Mouse (Mus musculus) layer of hippocampus, adult 18-20 months (tissue): ENCODE results near the gene Lcn11. TPM values are rescaled to one million over a fixed set of nuclear protein-coding genes. Genes with fewer than 3 reads are reported as not detected.
"Not testable (repeated sequence)": the region's sequence is repeated elsewhere in the genome, so short reads cannot be mapped to it uniquely, and the experiment has no call there.

ENCODE experiments used
- DNase-seq, 2 experiments: peaks; one replicate each; pipeline ENCODE4 v3.0.0; 2022; ENCODE audit warnings: low spot score in 2 of 2
- long read RNA-seq: library from polyadenylated mRNA; stranded (forward); transcript quantifications from one replicate; pipeline ENCODE4 v2.0.0, GENCODE M21; 2021
- total RNA-seq, 2 experiments: library from RNA; stranded (reverse); gene quantifications; 2 replicates each; pipeline ENCODE4 v1.2.3; 2021

The Lcn11 gene
- not detected for total RNA-seq
- long read RNA-seq, result 0 reads

DNA sequence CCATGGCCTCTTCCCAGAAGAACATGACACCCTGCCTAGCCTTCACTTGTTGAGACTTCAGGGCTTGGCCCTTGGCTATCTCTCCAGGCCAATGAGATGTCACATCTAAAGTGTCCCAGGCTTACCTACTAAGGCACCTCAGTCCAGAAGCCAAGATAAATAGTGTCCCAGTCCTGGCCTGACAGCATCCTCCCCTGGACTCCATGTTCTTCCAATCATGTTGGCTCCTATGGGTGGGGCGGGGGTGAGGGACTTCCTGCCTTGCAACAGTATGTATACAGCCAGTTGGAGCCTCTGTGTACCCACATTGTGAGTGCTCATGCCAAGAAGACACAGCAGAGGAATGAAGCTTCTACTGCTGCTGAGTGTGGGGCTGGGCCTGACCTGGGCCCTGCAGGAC is at the start of gene Lcn11:
Gene Lcn11 (plus strand): TSS at position 301 of the 400 bp plus-strand sequence.
- no peak for DNase-seq

DNA sequence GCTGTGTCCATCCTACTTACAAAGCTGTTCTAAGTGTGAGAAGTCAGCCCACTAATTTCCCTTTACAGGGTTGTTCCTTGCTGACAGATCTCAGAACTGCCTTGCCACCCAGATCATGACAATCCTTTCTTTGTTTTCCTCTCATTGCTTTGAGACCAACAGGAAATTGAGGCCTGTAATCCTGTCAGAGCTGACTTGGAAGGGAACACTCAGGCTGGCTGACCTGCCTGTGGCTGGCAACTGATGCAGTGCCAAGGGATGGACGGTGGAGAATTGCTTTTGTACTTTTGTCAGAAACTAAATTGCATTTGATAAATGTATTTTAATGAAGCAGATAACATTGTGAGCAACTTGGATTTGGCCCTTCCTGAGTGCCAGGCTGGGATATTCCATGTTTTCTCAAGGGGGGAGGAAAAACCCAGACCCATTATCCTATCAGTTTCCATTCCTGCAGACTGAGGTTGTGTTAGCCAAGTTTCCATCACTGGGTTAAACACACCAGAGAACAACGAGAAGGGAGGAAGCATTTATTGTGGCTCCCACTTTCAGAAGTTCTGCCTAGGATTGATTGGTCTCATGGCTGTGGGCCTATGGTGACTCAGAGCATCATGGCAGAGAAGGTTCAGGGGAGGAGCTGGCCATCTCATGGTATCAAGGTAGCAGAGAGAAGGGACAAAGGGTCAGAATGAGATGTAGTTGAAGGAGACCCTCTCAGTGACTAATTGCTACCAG is 43.5 kb upstream of the Lcn11 start:
- no peak for DNase-seq

DNA sequence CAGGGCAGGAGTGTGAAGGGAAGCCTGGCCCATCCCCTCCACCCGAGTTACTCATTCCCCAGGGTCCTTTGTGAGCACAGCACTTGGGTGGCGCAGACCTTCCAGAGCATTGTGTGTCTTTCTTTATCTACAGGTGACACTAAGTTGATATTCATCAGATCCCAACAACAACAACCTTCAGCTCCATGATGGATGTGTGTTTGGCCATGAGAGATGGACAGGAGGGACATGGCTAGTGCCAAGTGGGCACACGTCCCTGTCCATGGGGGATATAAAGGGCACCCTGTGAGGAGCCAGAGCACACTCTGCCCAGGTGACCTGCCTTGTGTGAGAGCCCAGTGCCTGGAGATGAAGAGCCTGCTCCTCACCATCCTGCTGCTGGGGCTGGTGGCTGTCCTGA is 40.1 kb upstream of the Lcn11 start, which contains the start of gene Obp2b:
Gene Obp2b (plus strand): TSS at position 301 of the 400 bp plus-strand sequence.
- not testable (repeated sequence) for DNase-seq

DNA sequence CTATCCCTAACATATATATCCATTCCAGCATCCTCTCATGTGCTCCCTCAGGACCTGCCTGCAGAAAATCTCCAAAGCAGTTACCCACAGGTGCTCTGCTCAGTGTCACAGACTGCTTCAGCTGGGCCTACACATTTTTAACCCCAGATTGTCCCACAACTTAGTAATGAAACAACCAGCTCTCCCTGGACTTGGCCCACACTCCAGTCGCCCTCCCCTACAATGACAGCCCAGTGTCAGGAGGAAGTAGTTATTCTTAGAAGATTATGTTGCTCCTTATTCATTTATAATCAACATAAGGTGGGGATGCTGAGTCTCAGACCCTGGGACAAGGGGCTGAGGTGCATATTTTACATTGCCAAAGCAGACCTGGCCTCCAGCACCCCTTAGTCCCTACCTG is 35.1 kb upstream of the Lcn11 start:
- DNase-seq, result no peak

DNA sequence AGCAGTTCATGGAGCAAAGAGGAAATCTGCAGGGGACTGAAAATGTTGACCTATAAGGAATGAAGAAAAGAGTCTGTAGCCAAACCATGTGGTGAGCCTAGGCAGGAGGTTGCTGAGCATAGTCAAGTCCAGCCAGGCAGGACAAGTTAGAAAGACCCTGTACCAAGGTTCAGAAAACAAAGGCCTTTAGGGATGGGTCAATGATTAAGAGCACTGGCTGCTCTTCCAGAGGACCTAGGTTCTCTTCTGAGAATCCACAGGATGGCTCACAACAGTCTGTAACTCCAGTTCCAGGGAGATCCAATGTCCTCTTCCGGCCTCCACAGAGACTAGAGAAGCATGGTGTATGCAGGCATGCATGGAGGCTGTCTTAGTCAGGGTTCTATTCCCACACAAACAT is 22.6 kb upstream of the Lcn11 start:
- no peak for DNase-seq

DNA sequence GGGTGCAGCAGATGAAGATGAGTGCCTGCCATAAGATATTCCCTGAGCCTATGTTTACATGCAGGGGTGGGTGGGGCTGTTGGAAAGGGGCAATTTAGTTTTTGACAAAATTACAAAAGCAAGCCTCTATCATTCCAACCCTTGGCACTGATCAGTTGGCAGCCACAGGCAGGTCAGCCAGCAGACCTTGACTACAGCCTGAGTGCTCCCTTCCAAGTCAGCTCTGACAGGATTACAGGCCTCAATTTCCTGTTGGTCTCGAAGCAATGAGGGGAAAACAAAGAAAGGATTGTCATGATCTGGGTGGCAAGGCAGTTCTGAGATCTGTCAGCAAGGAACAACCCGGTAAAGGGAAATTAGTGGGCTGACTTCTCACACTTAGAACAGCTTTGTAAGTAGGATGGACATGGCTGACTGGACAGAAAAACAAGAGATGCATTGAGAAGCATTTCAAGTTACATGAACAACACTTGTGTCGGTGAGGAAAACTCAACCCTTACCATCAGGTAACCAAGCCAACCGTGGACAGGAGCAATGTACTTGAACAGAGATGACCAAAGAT is 18.7 kb upstream of the Lcn11 start:
- DNase-seq, result no peak

DNA sequence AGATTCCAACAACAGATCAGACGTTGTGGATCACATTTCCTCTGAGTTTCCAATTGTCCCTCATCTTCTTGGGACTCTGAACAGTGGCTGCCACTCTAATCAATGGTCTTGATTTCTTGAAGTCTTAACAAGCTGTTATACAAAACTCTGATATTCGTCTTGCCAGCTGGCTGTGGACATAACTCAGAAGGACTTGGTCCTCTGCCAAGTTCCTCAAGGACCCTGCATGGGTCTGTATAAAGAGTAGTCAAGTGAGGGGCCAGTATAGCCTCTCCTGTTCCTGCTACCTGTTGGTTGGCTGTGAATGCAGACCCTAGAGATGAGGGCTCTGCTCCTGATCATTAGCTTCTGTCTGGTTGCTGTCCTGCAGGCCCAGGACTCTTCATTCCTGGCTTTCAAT is 11.5 kb upstream of the Lcn11 start, which contains the start of gene Lcn3:
Gene Lcn3 (plus strand): TSS at position 301 of the 400 bp plus-strand sequence.
- no peak for DNase-seq

DNA sequence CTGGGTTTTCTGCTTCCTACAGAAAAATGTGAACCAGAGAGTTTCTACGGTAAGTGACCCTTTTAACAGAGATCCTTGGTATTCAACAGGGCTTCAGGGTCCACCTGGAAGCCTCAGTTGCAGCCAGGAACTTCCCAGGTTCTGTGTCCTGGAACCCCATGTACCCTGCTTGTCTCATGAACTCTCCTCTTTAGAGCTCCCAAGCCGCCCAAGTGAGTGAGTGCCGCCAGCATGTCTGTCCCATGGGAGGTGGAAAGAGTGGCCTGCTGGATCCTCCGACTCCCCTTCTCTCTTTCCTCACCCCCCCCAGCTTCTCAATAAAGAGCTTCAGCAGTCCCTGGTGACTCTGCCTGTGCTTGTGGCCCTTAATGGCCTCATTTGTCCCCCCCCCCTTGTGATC is 9.1 kb upstream of the Lcn11 start:
- DNase-seq, result no peak

DNA sequence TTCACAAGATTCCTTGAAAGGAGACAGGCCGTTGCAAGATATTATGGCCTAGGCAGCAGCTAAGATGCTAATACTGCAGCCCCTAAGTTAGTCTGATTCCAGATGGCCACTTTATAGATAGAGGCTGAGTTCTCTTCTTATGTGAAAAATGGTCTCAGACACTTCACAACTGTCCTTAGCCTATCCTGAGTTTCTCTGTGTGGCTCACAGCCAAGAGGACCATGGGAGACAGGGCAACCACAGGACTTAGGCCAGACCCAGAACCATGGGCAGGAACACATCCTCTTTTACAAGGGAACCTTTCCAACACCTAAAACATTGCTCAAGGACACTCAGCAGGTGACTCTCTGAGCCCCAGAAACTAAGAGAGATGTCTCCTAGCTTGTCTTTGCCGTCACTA is 3.3 kb upstream of the Lcn11 start:
- no peak for DNase-seq

DNA sequence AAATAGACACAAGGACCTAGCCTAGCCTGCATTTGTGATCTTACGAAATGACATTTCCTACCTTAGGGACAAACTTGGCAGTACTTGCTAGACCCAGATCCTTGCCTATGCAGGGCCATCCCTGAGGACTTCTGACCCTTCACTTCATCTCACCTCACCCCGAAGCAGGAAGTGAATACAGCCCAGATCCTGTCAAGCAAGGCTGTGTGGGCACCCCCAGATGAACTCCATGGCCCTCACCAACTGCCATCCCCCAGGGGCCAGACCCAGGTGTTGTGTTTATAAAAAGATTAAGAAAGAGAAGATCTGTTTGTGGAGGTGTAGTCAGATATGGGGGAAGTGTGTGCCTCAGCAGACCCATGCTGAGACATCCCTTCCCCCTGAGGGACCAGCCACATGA is 2.2 kb upstream of the Lcn11 start:
- no peak for DNase-seq

DNA sequence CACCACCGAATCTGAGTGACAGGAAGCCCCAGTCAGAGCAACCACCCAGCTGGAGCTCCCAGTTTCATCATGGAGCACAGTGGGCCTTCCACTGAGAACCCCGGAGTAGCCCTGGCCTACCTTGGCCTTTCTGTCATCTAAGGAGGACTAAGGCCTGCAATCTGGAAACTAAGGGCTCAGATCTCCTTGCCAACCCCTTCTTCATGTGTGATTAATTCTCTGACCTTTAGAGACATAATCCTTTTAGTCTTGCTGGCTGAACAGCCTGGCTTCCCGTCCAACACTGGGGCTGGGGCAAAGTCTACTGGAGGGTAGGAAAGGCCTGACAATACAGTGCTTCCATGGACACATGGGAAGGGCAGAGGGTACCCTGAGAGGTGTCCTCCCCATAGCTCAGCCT is 826 bp upstream of the Lcn11 start:
- no peak for DNase-seq

DNA sequence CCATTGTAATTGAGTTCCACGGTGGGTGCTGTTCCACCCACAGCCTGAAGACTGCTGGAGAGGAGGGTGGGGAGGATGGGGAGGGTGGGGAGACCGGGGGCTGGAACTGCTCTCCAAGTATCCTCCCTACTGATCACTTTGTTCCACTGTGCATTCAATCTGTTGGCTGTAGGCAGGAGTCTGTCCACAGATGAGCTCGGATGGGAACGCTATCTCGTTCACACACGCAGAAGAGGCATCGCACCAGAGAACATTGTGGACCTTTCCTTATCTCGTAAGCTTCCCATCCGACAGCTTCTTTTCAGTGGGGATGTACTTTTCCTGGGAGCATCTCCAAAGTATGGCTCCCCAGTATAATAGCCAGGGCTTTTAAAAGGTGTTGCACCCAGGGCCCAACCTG is 2.3 kb downstream of the Lcn11 start:
- peak in 1 of 2 experiments; percentile 20 for DNase-seq

DNA sequence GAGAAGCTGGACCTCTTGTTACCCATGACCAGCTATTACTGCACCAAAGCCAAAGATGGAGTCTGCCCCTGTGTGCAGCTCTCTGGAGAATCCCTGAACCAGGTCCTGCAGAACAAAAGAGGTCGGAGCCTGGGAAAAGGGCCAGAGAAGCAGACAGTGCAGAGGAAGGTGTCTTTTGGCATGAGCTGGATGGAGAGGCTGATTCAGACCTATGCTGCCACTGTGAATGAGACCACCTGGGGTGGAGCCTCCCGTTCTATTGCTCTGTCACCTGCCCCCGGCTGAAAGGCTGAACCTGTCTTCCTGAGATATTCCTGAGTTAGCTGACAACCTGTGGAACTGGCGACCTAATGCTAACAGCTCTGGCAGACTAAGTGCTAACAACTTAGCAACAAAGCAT is 4.1 kb downstream of the Lcn11 start:
- DNase-seq, result no peak

DNA sequence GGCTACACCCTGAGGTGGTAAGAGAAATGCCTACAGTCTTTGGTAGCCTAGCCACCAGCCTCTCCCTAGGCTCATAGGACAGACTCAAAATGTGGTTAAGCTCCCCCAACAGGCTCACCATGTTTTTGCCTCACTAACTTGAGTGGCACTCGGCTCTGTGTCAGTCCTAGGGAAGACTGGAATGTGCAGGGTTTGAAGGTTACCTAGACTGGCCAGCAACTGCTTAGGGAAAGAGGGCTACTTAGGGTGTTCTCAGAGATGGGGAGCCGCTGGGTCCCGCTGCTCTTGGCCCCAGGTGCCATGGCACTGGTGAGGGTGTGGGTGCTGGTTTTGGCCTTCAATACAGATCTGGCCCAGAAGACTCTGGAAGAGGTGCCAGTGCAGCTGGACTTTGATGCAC is 5.1 kb downstream of the Lcn11 start, which contains the start of gene Gm13539:
Gene Gm13539 (plus strand): TSS at position 301 of the 400 bp plus-strand sequence.
- DNase-seq, result no peak

DNA sequence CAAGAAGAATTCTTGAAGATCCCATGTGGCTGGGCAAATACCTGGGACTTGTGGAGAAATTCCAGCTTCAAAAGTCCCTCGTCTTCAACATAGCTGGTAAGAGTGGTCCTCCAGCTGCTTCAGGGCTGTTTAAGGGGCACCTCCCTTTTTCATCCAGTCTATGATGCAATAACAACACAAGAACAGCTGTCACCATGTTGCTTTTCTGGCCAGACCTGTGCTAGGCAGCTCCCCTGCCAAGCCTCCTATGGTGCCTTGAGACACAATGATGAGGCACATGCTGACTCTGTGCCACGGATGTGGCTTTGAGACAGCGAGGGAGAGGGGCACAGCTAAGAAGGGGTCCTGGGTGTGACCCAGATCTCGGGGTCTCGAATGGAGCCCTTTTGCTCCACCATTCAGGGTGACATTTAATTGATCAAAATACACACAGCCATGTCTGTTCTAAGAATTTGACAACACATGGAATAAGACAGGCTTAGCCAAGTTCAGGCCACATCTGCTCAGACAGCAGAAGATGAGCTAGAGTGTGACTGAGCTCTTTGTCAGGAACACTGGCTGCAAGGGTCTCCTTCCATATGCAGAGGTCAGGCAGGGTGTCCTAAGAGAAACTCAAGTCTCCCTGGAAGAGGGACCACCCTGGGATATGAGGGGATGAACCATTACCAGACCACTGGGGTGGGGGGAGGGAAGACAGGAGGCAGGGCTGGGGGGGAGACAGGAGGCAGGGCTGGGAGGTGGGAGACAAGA is 8.9 kb downstream of the Lcn11 start:
- DNase-seq, result no peak

DNA sequence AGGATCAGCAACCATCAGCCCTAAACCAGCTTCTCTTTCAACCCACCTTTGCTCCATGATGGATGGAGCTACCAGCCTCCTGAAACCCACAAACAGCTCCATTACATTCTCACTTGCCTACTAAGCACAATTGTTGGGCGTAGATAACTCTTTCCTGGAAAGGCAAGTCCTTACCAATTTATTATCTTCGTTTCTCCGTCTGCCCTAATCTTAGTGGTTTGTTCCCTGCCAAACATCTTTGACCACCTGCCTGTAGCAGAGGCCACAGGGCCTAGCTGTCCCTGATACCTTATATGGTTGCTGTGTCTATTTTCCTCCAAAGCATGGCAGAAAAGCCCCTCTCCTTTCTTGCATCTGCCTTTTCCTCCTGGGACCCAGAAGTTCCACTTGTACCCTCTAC is 12.3 kb downstream of the Lcn11 start:
- no peak for DNase-seq

DNA sequence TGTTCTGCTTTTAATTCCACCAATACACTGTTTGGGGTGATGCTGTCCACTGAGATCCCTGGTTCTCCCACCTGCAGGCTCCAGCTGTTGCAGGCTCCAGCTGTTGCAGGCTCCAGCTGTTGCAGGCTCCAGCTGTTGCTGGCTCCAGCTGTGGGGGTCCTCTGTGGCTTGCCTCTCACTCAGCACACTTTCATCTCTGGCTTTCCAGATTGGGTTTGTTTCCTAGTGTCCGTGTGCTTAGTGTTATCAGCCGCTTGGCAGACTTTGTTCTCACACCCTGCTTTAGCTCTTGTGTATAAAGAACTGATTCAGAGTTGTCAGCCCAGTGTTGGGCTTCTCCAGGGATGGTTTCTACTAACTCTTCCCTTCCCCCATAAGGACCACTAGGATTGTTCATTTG is 20.8 kb downstream of the Lcn11 start:
- DNase-seq, result no peak

DNA sequence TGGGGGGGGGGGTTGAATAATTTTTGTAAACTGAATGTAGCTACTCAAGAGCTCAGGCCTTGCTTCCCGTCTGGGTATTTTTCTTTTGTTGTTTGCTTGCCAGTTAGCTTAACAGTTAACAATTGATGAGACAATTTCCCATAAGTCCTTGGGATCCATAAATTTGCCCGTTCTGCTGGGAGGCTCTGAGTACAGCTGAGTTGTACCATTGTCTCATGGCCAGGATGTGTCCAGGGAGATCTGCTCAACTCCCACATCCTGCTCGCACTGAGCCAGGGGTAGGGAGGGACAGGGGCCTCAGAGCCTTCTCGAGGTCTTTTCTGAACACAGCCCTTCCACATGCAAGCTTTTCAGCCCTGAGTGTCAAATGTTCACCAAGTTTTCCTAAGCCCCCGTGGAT is 21.2 kb downstream of the Lcn11 start:
- DNase-seq, result no peak

DNA sequence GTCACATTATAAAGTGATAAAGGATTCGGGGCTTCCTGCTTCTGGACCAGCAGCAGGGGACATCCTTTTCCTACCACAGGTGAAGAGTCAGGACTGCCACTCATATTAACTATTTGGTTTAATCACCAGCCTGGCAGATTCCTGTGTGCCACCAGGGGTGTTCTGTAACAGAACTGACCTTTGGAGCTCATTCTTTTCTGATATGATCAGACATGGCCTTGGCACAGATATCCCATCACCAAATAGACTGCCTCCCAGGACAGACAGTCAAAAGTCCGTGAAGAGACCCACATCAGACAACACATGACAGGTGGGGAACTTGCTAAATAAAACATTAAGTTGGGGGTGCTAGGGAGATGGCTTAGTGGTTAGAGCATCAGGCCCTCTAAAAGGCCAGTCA is 34.9 kb downstream of the Lcn11 start:
- no peak for DNase-seq

DNA sequence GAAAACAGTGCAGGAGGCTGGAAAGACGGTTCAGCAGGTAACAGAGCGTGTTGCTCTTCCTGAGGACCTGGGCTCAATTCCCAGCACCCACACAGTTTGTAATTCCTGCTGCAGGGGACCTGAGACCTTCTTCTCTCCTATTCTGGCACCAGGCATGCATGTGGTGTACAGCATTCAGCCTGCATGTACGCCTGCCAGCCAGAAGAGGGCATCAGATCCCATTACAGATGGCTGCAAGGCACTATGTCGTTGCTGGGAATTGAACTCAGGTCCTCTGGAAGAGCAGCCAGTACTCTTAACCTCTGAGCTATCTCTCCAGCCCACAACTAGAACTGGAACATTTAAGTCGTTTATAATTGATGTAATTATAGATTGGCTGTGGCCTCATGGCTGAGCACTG is 36.5 kb downstream of the Lcn11 start:
- DNase-seq, result no peak

DNA sequence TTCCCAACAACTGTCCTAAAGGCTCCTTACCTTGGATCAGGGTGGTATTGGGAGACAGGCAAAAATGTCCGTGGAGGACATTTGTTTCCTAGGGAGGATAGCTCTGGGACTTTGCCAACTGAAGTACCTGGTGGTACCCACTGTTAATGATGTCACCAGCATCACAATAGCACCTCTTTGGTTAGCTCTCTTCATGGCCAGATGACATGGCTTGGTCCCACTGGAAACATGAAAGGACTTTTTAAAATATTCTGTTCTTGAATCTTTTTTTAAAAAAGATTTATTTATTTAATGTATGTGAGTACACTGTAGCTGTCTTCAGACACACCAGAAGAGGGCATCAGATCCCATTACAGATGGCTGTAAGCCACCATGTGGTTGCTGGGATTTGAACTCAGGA is 38.9 kb downstream of the Lcn11 start, which contains the start of gene Glt6d1:
Gene Glt6d1 (minus strand): TSS at position 101 of the 400 bp plus-strand sequence.
- not testable (repeated sequence) for DNase-seq

DNA sequence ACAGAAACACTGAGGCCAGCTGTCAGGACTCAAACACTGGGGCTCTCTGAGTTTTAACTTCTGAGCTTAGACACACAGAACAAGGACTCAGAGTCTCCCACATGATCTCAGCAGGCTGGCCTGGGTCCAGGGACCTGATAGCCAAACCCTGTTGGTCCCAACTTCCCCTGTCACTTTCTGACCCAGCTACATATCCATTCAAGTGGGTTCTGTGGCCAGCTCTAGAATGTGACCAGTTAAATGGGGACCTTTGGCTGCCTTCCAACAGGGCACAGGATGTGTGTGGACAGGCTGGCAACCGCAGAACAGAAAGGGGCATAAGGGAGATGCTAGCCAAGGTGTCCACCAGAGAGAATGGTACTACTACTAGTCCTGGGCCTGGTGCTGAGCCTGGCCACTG is 46.0 kb downstream of the Lcn11 start, which contains the start of gene Lcn9:
Gene Lcn9 (plus strand): TSS at position 348 of the 400 bp plus-strand sequence.
- peak in 1 of 2 experiments; percentile 26 for DNase-seq
